Mouse (Mus musculus) stomach, embryonic 16.5 days (tissue): ENCODE measurements around the gene Eipr1. TPM values are rescaled to one million over a fixed set of nuclear protein-coding genes. Genes with fewer than 3 reads are reported as not detected.

Experiments
- ATAC-seq: fragments of 200-750 bp; cut with Nextera tagmentation; 2 replicates; pipeline ENCODE4 v1.8.0; 2017; ENCODE audit warnings: moderate number of reproducible peaks, moderate TSS enrichment; ENCODE audit not compliant: insufficient read depth, low FRiP score
- H3K27ac ChIP-seq: fragments of 300-500 bp; sonication (generic); 2 replicates; pipeline ENCODE4 v1.5.1; 2014; ENCODE audit warnings: low read length
- H3K27me3 ChIP-seq: fragments of 300-500 bp; sonication (generic); 2 replicates; pipeline ENCODE4 v1.6.1; 2014; ENCODE audit warnings: low read length, control low read depth, mixed read lengths; ENCODE audit not compliant: control insufficient read depth, insufficient read depth
- H3K36me3 ChIP-seq: fragments of 300-500 bp; sonication (generic); 2 replicates; pipeline ENCODE4 v1.6.1; 2014; ENCODE audit warnings: low read length; ENCODE audit not compliant: control insufficient read depth, insufficient read depth
- H3K4me1 ChIP-seq: fragments of 300-500 bp; sonication (generic); 2 replicates; pipeline ENCODE4 v1.6.1; 2014; ENCODE audit warnings: low read length, control low read depth, mixed read lengths; ENCODE audit not compliant: control insufficient read depth, insufficient read depth
- H3K4me2 ChIP-seq: fragments of 300-500 bp; sonication (generic); 2 replicates; pipeline ENCODE4 v1.6.1; 2014; ENCODE audit warnings: low read depth, low read length, mixed read lengths
- H3K4me3 ChIP-seq: fragments of 300-500 bp; sonication (generic); replicated peaks from 2 replicates; pipeline ENCODE4 v1.5.1; 2014; ENCODE audit warnings: mild to moderate bottlenecking, low read length
- H3K9ac ChIP-seq: fragments of 300-500 bp; sonication (generic); 2 replicates; pipeline ENCODE4 v1.6.1; 2014; ENCODE audit warnings: low read length
- H3K9me3 ChIP-seq: fragments of 300-500 bp; sonication (generic); replicated peaks from 2 replicates; pipeline ENCODE4 v1.6.1; 2016; ENCODE audit warnings: low read length, control low read depth; ENCODE audit not compliant: control insufficient read depth
- WGBS: fragments of 180-500 bp; shearing (Covaris S2); extraction: QIAGEN DNeasy Blood & Tissue Kit; methylation state at CpG from one replicate; pipeline ENCODE4 v1.1.7; 2014; 5-methylcytosine and 5-hydroxymethylcytosine counted together
- polyA plus RNA-seq: library from polyadenylated mRNA; unstranded; fragments of >200 nt; fragmentation: Nextera tagmentation; extraction: Ambion mirVana; gene quantifications from 2 replicates; pipeline ENCODE4 v1.2.1, GENCODE M21; 2015

Eipr1 gene
- polyA plus RNA-seq, 1 experiment from 2014 or later, result 24.9 TPM

- no peaks in the 10 kb centered on the region for H3K27me3 ChIP-seq
- no peak overlapping the region for H3K27ac ChIP-seq
- no peaks in the 10 kb centered on the region for H3K4me1 ChIP-seq
- H3K9me3 ChIP-seq, result no peaks in the 10 kb centered on the region
- no peaks in the 10 kb centered on the region for H3K36me3 ChIP-seq
- H3K4me2 ChIP-seq, result no peak overlapping the region
- no peak overlapping the region for H3K4me3 ChIP-seq
- no peak for ATAC-seq
- H3K9ac ChIP-seq, result no peak overlapping the region
- 88% methylated on average over 7 of the region's 7 CpGs for WGBS
These were observed 71.9 kb downstream of the Eipr1 start for GRCm38 (mm10) chr12:28823518-28823917.

GRCm38 (mm10) chr12:28829502-28829901 is 77.9 kb downstream of the Eipr1 start:
- no peak overlapping the region for H3K9ac ChIP-seq
- no peak overlapping the region for H3K4me3 ChIP-seq
- 0 out of 2 replicates have a peak, but pooled peaks cover 4% of the 10 kb centered on the region for H3K36me3 ChIP-seq
- no peaks in the 10 kb centered on the region for H3K27me3 ChIP-seq
- no peaks in the 10 kb centered on the region for H3K4me1 ChIP-seq
- 77% methylated on average over 3 of the region's 3 CpGs for WGBS
- H3K4me2 ChIP-seq, result no peak overlapping the region
- H3K9me3 ChIP-seq, result no peaks in the 10 kb centered on the region
- no peak overlapping the region for H3K27ac ChIP-seq
- ATAC-seq, result no peak

- Histone ChIP-seq H3K27ac (no peak overlapping the region), H3K4me3 (no peak overlapping the region), H3K36me3 (0 out of 2 replicates have a peak, but pooled peaks cover 4% of the 10 kb centered on the region), H3K4me1 (no peaks in the 10 kb centered on the region), H3K27me3 (no peaks in the 10 kb centered on the region), H3K4me2 (no peak overlapping the region), H3K9me3 (no peaks in the 10 kb centered on the region), H3K9ac (no peak overlapping the region)
- ATAC-seq, result no peak
- 81% methylated on average over 3 of the region's 3 CpGs for WGBS
These were observed 78.9 kb downstream of the Eipr1 start for GRCm38 (mm10) chr12:28830471-28830870.

- H3K27ac ChIP-seq, result no peak overlapping the region
- no peak; the same call in 1 of the 2 replicates for ATAC-seq
These were observed 79.6 kb downstream of the Eipr1 start for GRCm38 (mm10) chr12:28831066-28831733.

GRCm38 (mm10) chr12:28834266-28834665 is 82.7 kb downstream of the Eipr1 start:
- Histone ChIP-seq H3K27me3 (no peaks in the 10 kb centered on the region), H3K4me3 (no peak overlapping the region), H3K4me2 (no peak overlapping the region), H3K4me1 (no peaks in the 10 kb centered on the region), H3K9ac (no peak overlapping the region), H3K36me3 (0 out of 2 replicates have a peak, but pooled peaks cover 2% of the 10 kb centered on the region), H3K9me3 (no peaks in the 10 kb centered on the region), H3K27ac (no peak overlapping the region)
- WGBS, result 58% methylated on average over 6 of the region's 6 CpGs
- no peak for ATAC-seq

More at GRCm38 (mm10) chr12:28831066-28831733, 79.6 kb downstream of the Eipr1 start:
- Histone ChIP-seq H3K9ac (no peak overlapping the region), H3K27me3 (no peaks in the 10 kb centered on the region), H3K4me2 (no peak overlapping the region), H3K4me3 (no peak overlapping the region), H3K9me3 (no peaks in the 10 kb centered on the region), H3K36me3 (0 out of 2 replicates have a peak, but pooled peaks cover 4% of the 10 kb centered on the region), H3K4me1 (no peaks in the 10 kb centered on the region)
- 34% methylated on average over 7 of the region's 7 CpGs for WGBS

- Histone ChIP-seq H3K36me3 (no peaks in the 10 kb centered on the region), H3K9ac (no peak overlapping the region), H3K9me3 (no peaks in the 10 kb centered on the region), H3K4me1 (no peaks in the 10 kb centered on the region), H3K4me2 (no peak overlapping the region), H3K4me3 (no peak overlapping the region), H3K27me3 (no peaks in the 10 kb centered on the region), H3K27ac (no peak overlapping the region)
- no peak for ATAC-seq
- WGBS, result 92% methylated on average over 3 of the region's 3 CpGs
These were observed 84.1 kb downstream of the Eipr1 start for GRCm38 (mm10) chr12:28835683-28836082.

- H3K9ac ChIP-seq, result no peak overlapping the region
- H3K4me2 ChIP-seq, result no peak overlapping the region
- no peaks in the 10 kb centered on the region for H3K4me1 ChIP-seq
- H3K9me3 ChIP-seq, result no peaks in the 10 kb centered on the region
- H3K4me3 ChIP-seq, result no peak overlapping the region
- ATAC-seq, result no peak
- no peaks in the 10 kb centered on the region for H3K27me3 ChIP-seq
- WGBS, result 77% methylated on average over 4 of the region's 4 CpGs
- no peaks in the 10 kb centered on the region for H3K36me3 ChIP-seq
- no peak overlapping the region for H3K27ac ChIP-seq
These were observed 86.7 kb downstream of the Eipr1 start for GRCm38 (mm10) chr12:28838268-28838667.

- Histone ChIP-seq H3K36me3 (no peaks in the 10 kb centered on the region), H3K4me2 (no peak overlapping the region), H3K27me3 (no peaks in the 10 kb centered on the region), H3K4me1 (no peaks in the 10 kb centered on the region), H3K9me3 (no peaks in the 10 kb centered on the region), H3K9ac (no peak overlapping the region), H3K27ac (no peak overlapping the region), H3K4me3 (no peak overlapping the region)
- 61% methylated on average over 7 of the region's 7 CpGs for WGBS
- no peak for ATAC-seq
These were observed 87.4 kb downstream of the Eipr1 start for GRCm38 (mm10) chr12:28838971-28839370.

- Histone ChIP-seq H3K4me3 (no peak overlapping the region), H3K4me2 (no peak overlapping the region), H3K9me3 (no peaks in the 10 kb centered on the region), H3K9ac (no peak overlapping the region), H3K4me1 (no peaks in the 10 kb centered on the region), H3K36me3 (no peaks in the 10 kb centered on the region), H3K27ac (no peak overlapping the region), H3K27me3 (no peaks in the 10 kb centered on the region)
- ATAC-seq, result no peak
- 75% methylated on average over 5 of the region's 5 CpGs for WGBS
These were observed 89.6 kb downstream of the Eipr1 start for GRCm38 (mm10) chr12:28841179-28841698.
